Mouse (Mus musculus) cerebellum, adult 9-10 months (tissue): ENCODE data around the gene Rexo2.
A peak's percentile ranks its signal among the peaks of the same experiment; 100 is the strongest.
"Not testable (repeated sequence)": the region's sequence is repeated elsewhere in the genome, so short reads cannot be mapped to it uniquely, and the experiment has no call there.

Experiments
- DNase-seq: peaks from one replicate; pipeline ENCODE4 v3.0.0; 2022

Rexo2 gene

DNA sequence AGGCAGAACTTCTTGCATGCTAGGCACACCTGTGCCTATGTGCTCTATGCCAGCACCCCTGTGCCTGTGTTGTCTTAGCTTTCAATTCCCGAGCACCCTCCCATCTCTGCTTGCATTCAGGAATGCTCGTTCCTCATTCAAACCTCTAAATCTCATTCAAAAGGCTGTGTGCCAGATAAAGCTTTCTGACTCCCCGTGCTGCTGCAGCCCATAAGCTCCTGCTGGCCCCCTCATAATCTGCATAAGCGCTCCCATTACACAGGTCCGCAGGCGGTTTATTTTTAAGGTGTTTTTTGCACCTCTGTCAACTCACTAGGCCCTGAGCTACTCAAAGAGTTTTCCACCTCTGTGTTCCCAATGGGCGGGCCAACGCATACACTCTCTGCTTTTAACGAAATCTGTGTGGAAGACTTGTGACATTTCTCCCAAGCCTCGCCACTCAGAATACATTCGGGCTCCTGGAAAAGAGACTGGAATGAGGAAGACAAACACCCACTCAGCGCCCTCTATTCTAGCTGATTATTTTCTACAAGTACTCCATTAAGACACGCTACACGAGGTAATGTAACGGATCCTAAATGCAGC is 7.9 kb downstream of the Rexo2 start:
- no peak for DNase-seq

DNA sequence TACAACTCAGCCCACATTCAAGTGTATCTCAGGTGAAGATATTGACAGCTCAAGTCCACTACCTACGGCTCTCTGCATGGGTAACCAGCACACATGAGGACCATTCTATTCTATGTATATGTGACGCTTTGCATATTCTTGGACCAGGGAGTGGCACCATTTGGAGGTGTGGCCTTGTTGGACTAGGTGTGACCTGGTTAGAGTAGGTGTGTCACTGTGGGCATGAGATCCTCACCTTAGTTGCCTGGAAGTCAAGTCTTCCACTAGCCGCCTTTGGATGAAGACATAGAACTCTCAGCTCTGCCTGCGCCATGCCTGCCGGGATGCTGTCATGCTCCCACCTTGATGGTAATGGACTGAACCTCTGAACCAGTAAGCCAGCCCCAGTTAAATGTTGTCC is 13.0 kb downstream of the Rexo2 start:
- DNase-seq, result not testable (repeated sequence)

DNA sequence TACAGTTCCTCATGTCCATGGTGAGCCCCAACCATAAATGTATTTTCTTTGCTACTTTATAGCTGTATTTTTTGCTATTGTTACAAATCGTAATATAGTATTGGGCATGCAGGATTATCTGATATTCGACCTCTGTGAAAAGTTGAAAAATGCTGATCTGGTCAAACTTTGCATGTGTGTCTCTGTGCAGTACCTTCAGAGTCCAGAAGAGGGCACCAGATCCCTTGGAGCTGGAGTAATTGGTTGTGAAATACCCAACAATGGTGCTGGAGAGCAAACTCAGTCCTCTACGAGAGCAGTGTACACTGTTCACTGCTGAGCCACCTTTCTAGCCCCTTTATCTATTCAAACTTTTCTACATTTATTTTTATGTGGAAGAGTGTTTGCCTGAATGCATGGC is 13.6 kb downstream of the Rexo2 start:
- peak; percentile 53 for DNase-seq

DNA sequence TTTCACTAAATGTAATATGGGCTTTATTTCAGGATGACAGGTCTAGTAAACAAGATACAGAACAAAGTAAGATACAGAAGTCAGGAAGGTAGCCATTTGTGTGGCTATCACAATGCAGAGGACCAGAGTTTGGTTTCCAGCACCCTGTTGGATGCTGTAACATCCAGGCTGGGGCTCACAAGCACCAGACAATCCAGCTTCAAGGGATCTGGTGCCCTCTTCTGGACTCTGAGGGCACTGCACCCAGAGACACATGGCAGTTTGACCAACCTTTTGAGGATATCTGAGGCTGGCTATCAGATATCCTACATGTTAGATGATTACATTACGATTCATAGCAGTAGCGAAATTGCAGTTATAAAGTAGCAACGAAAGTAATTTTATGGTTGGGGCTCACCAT is 14.8 kb downstream of the Rexo2 start:
- DNase-seq, result no peak

DNA sequence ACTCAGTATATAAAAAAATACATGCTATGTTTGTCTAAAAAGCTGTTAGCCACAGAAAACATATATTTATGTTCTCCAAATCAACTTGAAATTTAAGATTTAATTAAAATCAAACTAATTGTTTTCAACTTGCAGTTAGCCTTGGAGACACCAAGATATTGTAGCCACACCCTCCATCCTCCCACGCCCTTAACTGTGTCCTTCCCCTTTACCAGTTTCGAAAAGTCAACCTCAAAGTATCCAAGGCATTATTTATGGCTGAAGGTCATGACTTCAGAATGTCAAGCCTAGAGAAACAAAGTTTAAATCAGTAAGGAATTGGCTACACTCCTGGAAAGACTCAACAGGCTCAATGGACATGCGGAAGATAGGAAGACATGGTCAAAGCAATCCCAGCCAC is 18.9 kb downstream of the Rexo2 start:
- no peak for DNase-seq

DNA sequence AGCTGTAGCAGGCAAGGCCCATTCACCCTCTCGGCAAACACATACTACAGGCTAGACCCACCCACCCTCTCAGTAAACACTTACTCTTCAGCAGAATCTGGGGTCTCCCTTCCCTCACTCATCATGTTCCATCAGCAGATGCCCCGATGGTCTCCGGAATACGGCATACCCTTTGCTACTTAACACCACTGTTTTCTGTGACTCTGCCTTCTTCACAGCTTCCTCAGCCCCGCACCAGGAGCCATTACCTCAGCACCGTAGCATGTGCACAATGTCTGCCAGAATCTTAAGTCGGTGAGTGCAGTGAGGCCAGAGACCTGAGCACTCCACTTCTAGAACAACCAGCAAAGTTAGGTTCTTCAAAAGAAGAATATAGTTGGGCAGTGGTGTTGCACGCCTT is 19.7 kb downstream of the Rexo2 start:
- no peak for DNase-seq

DNA sequence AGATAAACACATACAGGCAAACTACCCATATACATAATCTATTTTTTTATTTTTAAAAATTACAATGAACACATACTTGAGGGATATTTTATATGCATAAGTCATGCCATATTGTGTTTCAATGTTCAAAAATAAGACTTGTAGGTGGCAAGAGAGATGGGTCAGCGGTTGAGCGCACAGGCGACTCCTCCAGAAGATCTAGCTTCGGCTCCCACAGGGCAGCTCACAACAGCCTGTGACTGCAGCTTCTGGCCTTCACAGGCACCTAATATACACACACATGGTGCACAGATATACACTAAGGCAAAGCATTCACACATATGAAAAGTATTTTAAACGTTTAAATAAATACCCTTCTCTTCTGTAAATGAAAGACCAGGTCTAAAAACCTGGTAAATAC is 21.0 kb downstream of the Rexo2 start:
- no peak for DNase-seq

DNA sequence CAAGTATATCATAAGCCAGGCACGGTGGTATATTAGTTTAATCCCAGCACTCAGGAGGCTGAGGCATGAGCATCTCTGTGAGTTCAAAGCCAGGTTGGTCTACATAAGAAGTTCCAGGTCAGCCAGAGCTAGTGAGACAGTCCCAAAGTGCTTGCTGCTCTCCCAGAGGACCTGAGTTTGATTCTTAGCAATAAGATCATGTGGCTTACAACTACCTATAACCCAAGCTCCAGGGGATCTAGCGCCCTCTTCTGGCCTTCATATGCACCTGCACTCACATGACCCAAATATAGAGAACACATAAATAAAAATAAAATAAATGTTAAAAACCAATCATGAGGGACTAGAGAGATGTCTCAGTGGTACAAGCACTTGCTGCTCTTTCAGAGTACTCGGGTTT is 21.5 kb downstream of the Rexo2 start:
- no peak for DNase-seq

DNA sequence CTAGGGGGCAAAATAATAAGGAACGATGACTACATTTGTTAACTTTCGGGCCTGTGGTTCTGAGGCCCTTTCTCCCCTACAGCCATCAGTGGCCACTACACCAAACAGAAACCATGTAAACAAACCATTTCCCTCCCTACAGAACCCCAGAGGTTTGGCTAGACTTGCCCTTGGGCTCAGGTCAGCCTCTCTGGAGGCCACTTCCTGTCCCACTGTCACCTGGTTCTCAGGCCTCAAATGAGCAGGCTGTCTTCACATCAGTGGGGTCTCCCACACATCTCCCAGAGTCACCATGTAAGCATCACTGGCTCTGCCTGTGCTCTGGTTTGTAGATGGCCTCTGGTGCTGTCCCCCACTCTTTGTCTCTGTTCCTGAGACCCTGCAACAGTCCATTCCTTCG is 24.5 kb downstream of the Rexo2 start:
- DNase-seq, result no peak

DNA sequence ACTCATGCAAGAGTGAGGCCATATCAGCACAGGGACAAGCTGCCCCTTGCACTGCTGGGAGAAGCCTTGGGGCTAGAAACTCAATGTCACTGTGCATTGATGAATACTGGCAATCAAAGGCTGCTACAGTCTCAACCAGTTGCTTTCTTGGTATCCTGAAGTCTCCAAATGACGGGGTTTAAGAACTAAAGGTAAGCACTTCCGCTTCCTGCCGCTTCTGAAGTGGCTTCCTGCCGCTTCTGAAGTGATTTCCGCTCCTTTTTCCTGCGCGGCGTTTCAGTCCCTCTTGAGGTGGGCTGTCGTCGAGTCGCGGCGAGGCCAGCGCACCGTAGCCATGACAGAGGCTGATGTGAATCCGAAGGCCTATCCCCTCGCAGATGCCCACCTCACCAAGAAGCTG is 30.4 kb downstream of the Rexo2 start:
- no peak for DNase-seq

DNA sequence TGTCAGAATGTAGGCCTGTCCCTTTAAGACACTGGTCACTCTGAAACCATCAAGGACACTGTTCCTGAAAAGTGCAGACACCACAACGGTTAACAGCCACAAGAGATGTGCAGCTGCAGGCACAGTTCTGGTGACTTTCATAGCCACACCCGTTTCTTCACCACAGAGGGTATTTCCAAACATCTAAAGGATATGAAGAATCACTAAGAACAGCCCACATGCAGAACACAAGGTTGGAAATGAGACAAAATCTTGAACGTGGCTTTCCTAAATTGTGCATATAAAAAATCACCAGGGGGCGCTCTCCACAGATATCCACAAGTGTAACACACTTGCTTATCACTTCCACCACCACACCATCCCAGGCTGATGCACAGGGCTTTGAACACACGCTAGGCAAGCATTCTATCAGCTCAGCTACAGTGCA is 32.6 kb downstream of the Rexo2 start:
- DNase-seq, result no peak

DNA sequence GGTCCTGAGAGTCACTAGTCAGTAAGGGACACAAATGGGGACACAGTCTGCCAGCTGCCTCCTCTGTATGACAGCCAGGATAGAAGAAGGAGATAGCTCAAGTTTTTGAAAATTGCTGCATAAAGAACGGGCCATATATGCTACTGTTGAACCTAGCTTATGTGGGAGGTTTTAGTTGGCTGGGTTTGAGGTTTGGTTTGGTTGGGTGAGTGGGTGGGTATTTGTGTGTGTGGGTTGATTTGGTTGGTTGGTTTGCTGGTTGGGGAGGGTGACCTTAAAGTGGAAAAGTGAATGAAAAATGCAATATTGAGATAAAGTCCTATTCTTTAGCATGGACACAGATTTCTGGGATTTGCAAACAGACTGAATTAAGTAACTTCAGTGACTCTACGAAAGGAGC is 35.6 kb downstream of the Rexo2 start:
- no peak for DNase-seq

DNA sequence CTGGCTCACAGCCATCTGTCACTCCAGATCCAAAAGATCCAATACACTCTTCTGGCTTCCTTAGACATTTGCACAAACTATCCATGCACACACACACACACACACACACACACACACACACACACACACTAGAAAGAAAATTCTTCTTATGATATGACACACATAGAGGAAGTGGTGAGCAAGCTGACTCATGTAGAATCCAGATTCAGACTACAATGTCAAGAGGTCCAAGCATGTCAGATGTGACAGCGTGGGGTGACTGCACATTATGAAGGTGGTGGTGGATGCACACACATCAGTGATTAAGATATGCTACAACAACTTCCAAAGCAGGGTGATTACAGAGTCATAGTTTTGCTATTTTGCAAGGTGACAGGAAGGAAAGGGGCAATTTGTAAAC is 36.5 kb downstream of the Rexo2 start:
- no peak for DNase-seq

DNA sequence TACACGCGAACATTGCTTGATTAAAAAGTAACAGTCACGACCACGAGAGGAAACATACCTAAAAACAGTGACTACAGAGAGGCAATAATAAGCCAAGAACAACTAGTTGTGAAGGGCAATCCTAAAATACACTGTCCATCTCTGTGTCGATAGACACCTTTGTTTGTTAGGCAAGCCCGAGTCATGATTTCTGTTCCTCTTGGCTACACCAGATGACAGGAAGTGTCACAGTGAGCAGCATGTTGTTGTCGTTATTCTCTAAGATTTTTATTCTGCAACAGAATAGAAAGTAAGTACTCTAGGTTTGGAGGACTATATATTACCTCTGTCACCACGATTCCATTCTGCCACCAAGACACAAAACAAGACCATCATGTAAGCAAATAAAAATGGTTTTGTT is 48.0 kb downstream of the Rexo2 start:
- no peak for DNase-seq

DNA sequence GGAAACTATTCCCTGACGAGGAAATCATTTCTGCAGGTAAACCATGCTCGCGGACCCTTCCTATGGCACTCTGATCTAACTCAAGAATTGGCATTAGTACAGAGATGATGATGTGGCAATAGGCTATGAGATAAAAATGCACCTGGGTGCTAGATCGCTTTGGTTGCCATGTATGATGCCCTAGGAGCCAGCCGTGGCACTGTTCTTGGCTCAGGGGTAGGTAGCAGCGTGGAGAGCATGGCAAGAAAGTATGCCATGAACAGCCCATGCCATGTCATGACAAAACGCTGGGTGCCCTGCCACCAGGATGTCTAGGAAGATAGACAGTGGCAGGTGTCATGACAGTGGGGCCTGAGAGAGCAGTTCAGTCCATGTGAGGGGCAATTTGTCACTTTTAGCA is 53.2 kb downstream of the Rexo2 start:
- no peak for DNase-seq

DNA sequence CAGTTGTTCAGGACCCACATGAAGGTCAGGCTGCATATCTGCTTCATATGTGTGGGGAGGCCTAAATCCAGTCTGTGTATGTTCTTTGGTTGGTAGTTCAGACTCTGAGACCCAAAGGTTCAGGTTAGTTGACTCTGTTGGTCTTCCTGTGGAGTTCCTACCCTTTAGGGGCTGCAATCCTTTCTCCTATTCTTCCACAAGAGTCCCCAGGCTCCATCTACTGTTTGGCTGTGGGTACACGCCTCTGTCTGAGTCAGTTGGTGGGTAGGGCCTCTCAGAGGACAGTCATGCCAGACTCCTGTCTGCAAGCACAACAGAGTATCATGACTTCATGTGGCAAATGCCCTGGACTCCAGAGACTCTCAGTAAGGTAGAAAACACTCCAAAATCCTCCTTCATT is 57.2 kb downstream of the Rexo2 start:
- DNase-seq, result no peak

DNA sequence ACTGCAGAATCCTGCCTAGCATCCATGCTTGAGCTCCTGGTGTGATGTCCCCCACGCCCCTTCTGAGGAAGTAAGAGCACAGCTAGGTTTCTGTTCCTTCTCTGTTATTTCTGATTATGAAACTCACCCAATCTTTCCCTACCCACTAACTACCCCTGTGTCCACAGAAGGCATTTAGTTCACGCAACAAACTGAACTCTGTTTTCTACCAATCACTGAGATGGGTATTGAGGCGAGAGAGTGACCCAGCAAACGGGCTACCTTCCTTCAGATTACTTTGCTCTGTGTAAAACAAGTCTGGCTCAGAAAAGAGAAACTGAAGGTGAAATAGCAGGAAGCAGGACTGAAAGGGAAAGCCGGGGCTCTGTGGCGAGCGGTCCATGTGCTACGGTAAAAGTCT is 58.0 kb downstream of the Rexo2 start:
- DNase-seq, result no peak

DNA sequence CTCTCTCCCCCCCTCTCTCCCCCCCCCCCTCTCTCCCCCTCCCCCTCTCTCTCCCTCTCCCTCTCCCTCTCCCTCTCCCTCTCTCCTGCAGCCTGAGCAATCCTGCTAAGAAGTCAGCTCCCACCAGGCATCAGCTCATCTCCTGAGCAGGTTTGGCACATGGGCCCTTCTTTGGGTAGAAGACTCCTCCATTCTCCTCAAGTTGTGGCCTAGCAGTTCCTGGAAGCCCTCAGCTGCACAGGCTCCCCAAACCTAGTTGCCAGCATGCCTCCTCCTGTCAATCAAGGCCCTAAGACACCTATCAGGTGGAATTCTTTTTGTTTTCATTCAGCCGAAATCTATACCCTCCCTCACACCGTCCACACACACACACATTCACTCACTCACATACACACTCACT is 58.9 kb downstream of the Rexo2 start:
- DNase-seq, result no peak

DNA sequence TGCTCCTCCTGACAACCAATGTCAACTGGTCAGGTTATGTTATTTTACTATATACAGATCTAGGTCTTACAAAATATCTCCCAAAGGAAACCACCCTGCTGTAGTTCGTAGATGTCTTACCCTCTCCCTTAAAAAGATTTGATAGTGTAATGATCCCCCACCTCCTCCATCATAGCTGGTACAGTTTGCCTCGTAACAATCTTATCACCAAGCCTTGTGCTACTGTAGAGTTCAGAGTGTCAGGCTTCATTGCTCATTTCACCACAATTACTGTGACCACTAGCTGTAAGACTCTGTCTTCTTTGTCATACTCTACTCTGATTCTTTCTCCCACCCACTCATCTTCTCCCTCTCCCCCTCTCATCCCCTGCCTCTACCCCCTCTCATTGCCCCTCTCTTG is 59.4 kb downstream of the Rexo2 start:
- DNase-seq, result no peak

DNA sequence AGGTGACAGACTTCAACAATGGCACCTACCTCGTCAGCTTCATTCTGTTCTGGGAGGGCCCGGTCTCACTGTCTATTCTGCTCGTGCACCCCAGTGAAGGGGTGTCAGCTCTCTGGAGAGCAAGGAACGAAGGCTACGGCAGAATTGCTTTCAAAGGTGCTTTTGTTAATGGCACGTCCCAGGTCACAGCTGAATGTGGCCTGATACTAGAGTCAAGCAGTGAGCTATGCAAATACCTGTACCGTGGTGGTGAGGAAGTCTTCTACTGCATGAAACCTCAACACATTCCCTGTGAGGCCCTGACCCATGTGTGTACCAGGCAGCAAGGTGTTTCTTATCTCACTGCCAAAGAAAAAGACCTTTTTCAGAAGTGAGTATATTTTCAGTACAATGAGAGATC is 60.0 kb downstream of the Rexo2 start:
- no peak for DNase-seq

DNA sequence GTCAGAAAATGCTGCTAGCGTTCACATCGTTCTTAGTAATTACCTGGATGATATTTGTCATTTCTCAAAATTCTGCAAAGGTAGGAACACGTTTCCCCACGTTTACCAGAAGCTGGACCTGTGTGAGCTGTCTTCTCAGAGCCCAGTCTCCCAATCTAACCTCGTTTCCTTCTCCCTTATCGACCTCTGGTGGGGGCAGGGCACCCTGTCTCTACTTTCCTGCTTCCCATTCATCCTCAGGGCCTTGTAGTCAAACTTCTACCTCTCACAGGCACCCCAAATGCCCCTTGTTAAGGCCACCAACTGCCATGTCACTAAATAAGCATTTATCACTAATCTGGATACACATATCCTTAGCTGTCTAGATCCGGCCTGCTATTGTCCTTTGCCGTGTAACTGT is 61.6 kb downstream of the Rexo2 start:
- DNase-seq, result no peak
